Mouse (Mus musculus): ENCODE data around the gene Cyb5rl. TPM values are rescaled to one million over a fixed set of nuclear protein-coding genes. Genes with fewer than 3 reads are reported as not detected.

Cyb5rl gene
- polyA plus RNA-seq, 1 experiment from 2014 or later: 5.3 TPM

- no peak overlapping the region for H3K9ac ChIP-seq
- ATAC-seq (ENCODE audit: insufficient read depth): no peak
- H3K27ac ChIP-seq (ENCODE audit: low read depth): no peak overlapping the region
- TF ChIP-seq CTCF (IDR thresholded peaks at IDR 0.05; ENCODE audit: low read depth): no peak
- no peak for DNase-seq
- 66% methylated on average over 3 of the region's 3 CpGs for WGBS
- no peaks in the 10 kb centered on the region for H3K27me3 ChIP-seq (ENCODE audit: insufficient read depth, low read length)
- 0 out of 2 replicates have a peak, but pooled peaks cover 3% of the 10 kb centered on the region for H3K36me3 ChIP-seq (ENCODE audit: insufficient read depth)
- H3K4me3 ChIP-seq (ENCODE audit: low read depth, low read length): no peak overlapping the region
- 0 out of 2 replicates have a peak, but pooled peaks cover 2% of the 10 kb centered on the region for H3K4me1 ChIP-seq (ENCODE audit: insufficient read depth)
- no peak overlapping the region for H3K4me2 ChIP-seq
- no peaks in the 10 kb centered on the region for H3K9me3 ChIP-seq (ENCODE audit: low read depth, low read length)
These were observed 68.1 kb downstream of the Cyb5rl start for GRCm38 (mm10) chr4:107134891-107135290.

- Histone ChIP-seq H3K36me3 (ENCODE audit: insufficient read depth) (0 out of 2 replicates have a peak, but pooled peaks cover 3% of the 10 kb centered on the region), H3K9me3 (ENCODE audit: low read depth, low read length) (no peaks in the 10 kb centered on the region), H3K4me1 (ENCODE audit: insufficient read depth) (peaks cover 3% of the 10 kb centered on the region), H3K4me3 (ENCODE audit: low read depth, low read length) (no peak overlapping the region), H3K4me2 (no peak overlapping the region), H3K9ac (no peak overlapping the region), H3K27ac (ENCODE audit: low read depth) (no peak overlapping the region), H3K27me3 (ENCODE audit: insufficient read depth, low read length) (no peaks in the 10 kb centered on the region)
- ATAC-seq (ENCODE audit: insufficient read depth) (no peak), DNase-seq (no peak)
- 48% methylated on average over 5 of the region's 5 CpGs for WGBS
- no peak for TF ChIP-seq CTCF (IDR thresholded peaks at IDR 0.05; ENCODE audit: low read depth)
These were observed 68.9 kb downstream of the Cyb5rl start for GRCm38 (mm10) chr4:107135663-107136062.

GRCm38 (mm10) chr4:107136531-107136930 is 69.7 kb downstream of the Cyb5rl start:
- 0 out of 2 replicates have a peak, but pooled peaks cover 9% of the 10 kb centered on the region for H3K36me3 ChIP-seq (ENCODE audit: insufficient read depth)
- H3K4me1 ChIP-seq (ENCODE audit: insufficient read depth): peaks cover 3% of the 10 kb centered on the region
- no peak for TF ChIP-seq CTCF (IDR thresholded peaks at IDR 0.05; ENCODE audit: low read depth)
- no peaks in the 10 kb centered on the region for H3K9me3 ChIP-seq (ENCODE audit: low read depth, low read length)
- WGBS: 44% methylated on average over 3 of the region's 3 CpGs
- no peak overlapping the region for H3K4me3 ChIP-seq (ENCODE audit: low read depth, low read length)
- H3K9ac ChIP-seq: no peak overlapping the region
- no peak for ATAC-seq (ENCODE audit: insufficient read depth)
- no peak overlapping the region for H3K4me2 ChIP-seq
- H3K27me3 ChIP-seq (ENCODE audit: insufficient read depth, low read length): no peaks in the 10 kb centered on the region
- no peak for DNase-seq
- H3K27ac ChIP-seq (ENCODE audit: low read depth): no peak overlapping the region

Other genes starting within 250 kb of the Cyb5rl start
- 69.5 and 80.2 TPM in 2 replicates for gene Ssbp3, start 156.3 kb upstream of the Cyb5rl start, polyA plus RNA-seq (2014; fragmentation: Nextera tagmentation; extraction: Ambion mirVana)
- gene Mrpl37, start 120 bp upstream of the Cyb5rl start, polyA plus RNA-seq (2014; fragmentation: Nextera tagmentation; extraction: Ambion mirVana): 106 and 115 TPM in 2 replicates
- gene Cdcp2, start 29.9 kb downstream of the Cyb5rl start, polyA plus RNA-seq (2014; fragmentation: Nextera tagmentation; extraction: Ambion mirVana): not detected in 2 replicates
- gene Tmem59, start 111.4 kb downstream of the Cyb5rl start, polyA plus RNA-seq (2014; fragmentation: Nextera tagmentation; extraction: Ambion mirVana): 321 and 337 TPM in 2 replicates
- 17.1 and 28.3 TPM in 2 replicates for gene Tceanc2, start 112.1 kb downstream of the Cyb5rl start, polyA plus RNA-seq (2014; fragmentation: Nextera tagmentation; extraction: Ambion mirVana)
- gene Ldlrad1, start 142.2 kb downstream of the Cyb5rl start, polyA plus RNA-seq (2014; fragmentation: Nextera tagmentation; extraction: Ambion mirVana): not detected in 2 replicates
- gene Lrrc42, start 186.5 kb downstream of the Cyb5rl start, polyA plus RNA-seq (2014; fragmentation: Nextera tagmentation; extraction: Ambion mirVana): 69.0 and 75.2 TPM in 2 replicates
- gene Hspb11, start 186.6 kb downstream of the Cyb5rl start, polyA plus RNA-seq (2014; fragmentation: Nextera tagmentation; extraction: Ambion mirVana): 37.6 and 41.4 TPM in 2 replicates
- gene Dio1, start 240.2 kb downstream of the Cyb5rl start, polyA plus RNA-seq (2014; fragmentation: Nextera tagmentation; extraction: Ambion mirVana): not detected in 2 replicates
- 53.2 and 55.1 TPM in 2 replicates for gene Yipf1, start 247.4 kb downstream of the Cyb5rl start, polyA plus RNA-seq (2014; fragmentation: Nextera tagmentation; extraction: Ambion mirVana)